Mouse (Mus musculus): ENCODE results near the gene Slf2. TPM values are rescaled to one million over a fixed set of nuclear protein-coding genes. Genes with fewer than 3 reads are reported as not detected.
A peak's percentile ranks its signal among the peaks of the same experiment; 100 is the strongest.

Slf2 gene
- polyA plus RNA-seq, 1 experiment from 2014 or later, result 29.4 TPM

DNA sequence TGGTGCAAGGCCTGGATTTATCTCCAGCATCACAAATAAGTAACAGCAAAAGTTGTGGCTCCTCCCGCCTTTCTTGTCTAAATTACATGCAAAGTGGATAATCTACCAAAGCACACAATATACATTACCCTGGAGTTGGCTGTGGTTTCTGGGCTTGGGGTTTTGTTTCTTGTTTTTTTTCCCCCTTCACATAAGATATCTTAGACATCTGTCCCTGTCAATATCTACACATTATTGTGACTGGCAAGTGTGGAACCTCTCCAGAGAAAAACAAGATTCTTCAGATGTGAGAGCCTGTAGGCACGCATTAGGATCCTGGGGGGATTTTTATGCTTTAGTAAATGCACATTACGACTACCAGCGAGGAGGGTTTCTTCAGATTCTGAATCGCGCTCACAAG lies 12.8 kb upstream of the Slf2 start:
- no peaks in the 10 kb centered on the region for H3K9me3 ChIP-seq
- H3K4me3 ChIP-seq, result no peak overlapping the region
- H3K36me3 ChIP-seq, result no peaks in the 10 kb centered on the region
- ATAC-seq (ENCODE audit: borderline replicate concordance, extremely low read depth, low FRiP score, low TSS enrichment), result no peak
- no peak overlapping the region for H3K4me2 ChIP-seq
- H3K9ac ChIP-seq, result no peak overlapping the region
- no peak overlapping the region for H3K27ac ChIP-seq
- H3K4me1 ChIP-seq, result 0 out of 2 replicates have a peak, but pooled peaks cover 8% of the 10 kb centered on the region
- WGBS, result 84% methylated on average over 6 of the region's 6 CpGs
- H3K27me3 ChIP-seq, result no peaks in the 10 kb centered on the region

DNA sequence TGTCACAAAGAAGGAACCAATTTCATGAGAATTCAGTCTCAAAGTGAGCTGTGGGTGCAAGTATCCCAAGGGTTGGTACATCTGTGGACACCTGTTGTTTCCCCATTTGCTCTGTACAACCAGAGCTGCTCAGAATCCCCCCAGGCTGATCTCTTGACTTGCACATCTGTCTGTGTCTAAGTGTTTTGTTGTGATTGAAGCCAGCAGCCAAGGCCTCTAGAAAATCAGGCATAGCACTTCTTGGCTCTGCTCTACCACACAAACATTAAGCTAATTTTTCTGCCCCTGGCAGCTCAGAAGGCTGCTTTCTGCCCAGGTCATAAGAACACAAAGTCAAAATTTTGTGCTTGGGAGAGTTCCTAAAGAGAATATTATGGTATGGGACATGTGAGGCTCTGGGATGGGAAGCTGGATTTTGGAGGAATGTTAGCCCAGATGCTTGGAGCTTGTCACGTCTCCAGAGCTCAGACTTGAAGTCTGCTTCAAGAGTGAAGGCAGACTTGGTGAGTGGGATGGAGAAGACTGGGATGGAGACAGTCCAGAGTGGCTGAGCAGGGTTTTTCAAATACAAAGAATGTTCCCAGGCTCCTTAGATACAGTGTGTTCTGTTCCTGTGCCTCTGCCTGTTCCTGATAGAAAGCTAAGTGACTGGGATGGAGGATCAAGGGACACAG lies 9.3 kb upstream of the Slf2 start:
- Histone ChIP-seq H3K9me3 (no peaks in the 10 kb centered on the region), H3K9ac (no peak overlapping the region), H3K4me2 (no peak overlapping the region), H3K4me1 (no peaks in the 10 kb centered on the region), H3K27ac (no peak overlapping the region), H3K4me3 (no peak overlapping the region), H3K36me3 (no peaks in the 10 kb centered on the region), H3K27me3 (no peaks in the 10 kb centered on the region)
- 38% methylated on average over 1 of the region's 1 CpGs for WGBS
- ATAC-seq (ENCODE audit: borderline replicate concordance, extremely low read depth, low FRiP score, low TSS enrichment), result no peak

DNA sequence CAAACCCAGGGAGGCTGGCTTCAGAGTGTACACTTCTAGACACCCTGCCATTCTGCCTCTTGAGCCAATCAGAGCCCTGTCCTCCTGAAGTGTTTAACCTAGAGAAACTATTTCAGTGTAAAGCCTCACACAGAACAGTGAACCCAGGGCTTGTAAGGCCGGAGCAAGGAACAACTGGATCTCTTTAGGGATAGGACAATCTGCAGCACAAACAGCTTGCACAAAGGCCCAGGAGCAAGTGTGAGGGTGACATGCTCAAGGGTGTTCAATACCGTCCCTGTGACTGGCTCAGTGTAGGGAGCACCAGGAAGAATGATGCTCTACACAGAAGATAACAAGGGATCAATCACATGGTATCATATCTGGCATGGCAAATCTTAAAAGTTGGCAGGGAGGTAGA lies 8.4 kb upstream of the Slf2 start:
- H3K36me3 ChIP-seq, result no peaks in the 10 kb centered on the region
- H3K4me2 ChIP-seq, result no peak overlapping the region
- H3K9ac ChIP-seq, result no peak overlapping the region
- no peaks in the 10 kb centered on the region for H3K9me3 ChIP-seq
- no peak overlapping the region for H3K27ac ChIP-seq
- WGBS, result 47% methylated on average over 2 of the region's 2 CpGs
- no peak overlapping the region for H3K4me3 ChIP-seq
- H3K27me3 ChIP-seq, result no peaks in the 10 kb centered on the region
- no peak for ATAC-seq (ENCODE audit: borderline replicate concordance, extremely low read depth, low FRiP score, low TSS enrichment)
- H3K4me1 ChIP-seq, result no peaks in the 10 kb centered on the region

DNA sequence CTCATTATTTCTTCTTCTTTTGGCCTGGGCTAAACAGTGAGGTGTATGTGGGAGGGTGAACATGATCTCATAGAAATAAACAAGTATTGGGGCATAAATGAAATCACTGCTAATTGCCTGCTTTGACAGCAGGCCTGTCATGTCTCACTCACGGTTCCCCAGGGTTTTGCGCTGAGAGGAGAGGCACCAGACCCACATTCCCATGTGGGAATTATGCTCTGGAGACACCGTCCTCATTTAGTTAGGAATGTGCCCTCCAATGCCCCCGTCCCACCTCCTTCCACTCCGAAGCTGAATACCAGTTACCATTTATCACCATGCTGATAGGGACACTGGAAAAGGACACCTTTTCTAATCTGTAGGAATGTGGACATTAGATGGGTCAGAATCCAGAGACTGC lies 6.3 kb upstream of the Slf2 start:
- 47% methylated on average over 5 of the region's 5 CpGs for WGBS
- no peak overlapping the region for H3K9ac ChIP-seq
- no peak overlapping the region for H3K4me2 ChIP-seq
- no peak overlapping the region for H3K4me3 ChIP-seq
- no peaks in the 10 kb centered on the region for H3K27me3 ChIP-seq
- H3K27ac ChIP-seq, result no peak overlapping the region
- H3K9me3 ChIP-seq, result no peaks in the 10 kb centered on the region
- no peaks in the 10 kb centered on the region for H3K36me3 ChIP-seq
- ATAC-seq (ENCODE audit: borderline replicate concordance, extremely low read depth, low FRiP score, low TSS enrichment), result no peak
- peaks cover 11% of the 10 kb centered on the region; the same call in 1 of the 2 replicates for H3K4me1 ChIP-seq

DNA sequence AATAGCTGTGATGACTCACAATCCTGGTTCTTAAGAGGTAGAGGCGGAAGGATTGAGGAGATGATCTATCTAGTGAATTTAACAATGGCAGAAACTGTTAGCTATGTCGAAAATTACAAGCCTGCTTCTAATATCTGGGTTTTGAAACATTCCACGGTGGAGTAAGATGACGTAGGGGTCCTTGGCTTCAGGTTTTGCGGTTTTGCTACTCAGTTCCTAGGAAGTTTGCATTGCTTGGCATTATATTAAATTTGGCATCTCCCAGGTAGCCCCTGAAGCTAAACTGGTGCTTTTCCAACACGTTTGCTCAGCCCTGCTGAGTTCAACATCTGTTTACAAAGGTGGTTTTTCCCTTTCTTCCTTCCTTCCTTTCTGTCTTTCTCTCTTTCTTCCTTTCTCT lies 4.2 kb upstream of the Slf2 start:
- Histone ChIP-seq H3K9me3 (no peaks in the 10 kb centered on the region), H3K4me1 (peaks cover 16% of the 10 kb centered on the region; the same call in 1 of the 2 replicates), H3K4me2 (no peak overlapping the region), H3K36me3 (no peaks in the 10 kb centered on the region), H3K9ac (no peak overlapping the region), H3K27me3 (no peaks in the 10 kb centered on the region), H3K27ac (no peak overlapping the region), H3K4me3 (no peak overlapping the region)
- no peak for ATAC-seq (ENCODE audit: borderline replicate concordance, extremely low read depth, low FRiP score, low TSS enrichment)
- WGBS, result 62% methylated on average over 6 of the region's 6 CpGs

DNA sequence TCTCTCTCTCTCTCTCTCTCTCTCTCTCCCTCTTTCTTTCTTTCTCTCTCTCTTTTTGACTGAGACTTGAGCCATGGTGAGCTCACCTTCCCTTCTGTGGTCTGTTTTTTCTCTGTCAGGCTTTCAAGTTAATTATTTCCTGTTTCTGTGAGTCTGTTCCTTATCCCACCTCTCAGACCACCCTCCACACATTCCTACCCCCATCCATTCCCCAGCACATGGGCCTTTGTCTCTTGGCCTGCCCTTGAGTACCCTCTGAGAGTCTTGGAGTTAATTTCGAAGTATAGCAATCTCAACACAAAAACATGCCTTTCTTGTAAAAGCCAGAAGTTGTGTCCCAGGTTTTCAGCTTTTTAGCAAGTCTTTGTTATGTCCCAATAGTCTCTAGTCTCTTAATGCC lies 3.7 kb upstream of the Slf2 start:
- no peak overlapping the region for H3K4me2 ChIP-seq
- no peak overlapping the region for H3K27ac ChIP-seq
- no peak for ATAC-seq (ENCODE audit: borderline replicate concordance, extremely low read depth, low FRiP score, low TSS enrichment)
- H3K4me3 ChIP-seq, result no peak overlapping the region
- H3K36me3 ChIP-seq, result no peaks in the 10 kb centered on the region
- no peak overlapping the region for H3K9ac ChIP-seq
- H3K27me3 ChIP-seq, result no peaks in the 10 kb centered on the region
- H3K4me1 ChIP-seq, result peaks cover 20% of the 10 kb centered on the region
- H3K9me3 ChIP-seq, result no peaks in the 10 kb centered on the region
- 55% methylated on average over 1 of the region's 1 CpGs for WGBS

DNA sequence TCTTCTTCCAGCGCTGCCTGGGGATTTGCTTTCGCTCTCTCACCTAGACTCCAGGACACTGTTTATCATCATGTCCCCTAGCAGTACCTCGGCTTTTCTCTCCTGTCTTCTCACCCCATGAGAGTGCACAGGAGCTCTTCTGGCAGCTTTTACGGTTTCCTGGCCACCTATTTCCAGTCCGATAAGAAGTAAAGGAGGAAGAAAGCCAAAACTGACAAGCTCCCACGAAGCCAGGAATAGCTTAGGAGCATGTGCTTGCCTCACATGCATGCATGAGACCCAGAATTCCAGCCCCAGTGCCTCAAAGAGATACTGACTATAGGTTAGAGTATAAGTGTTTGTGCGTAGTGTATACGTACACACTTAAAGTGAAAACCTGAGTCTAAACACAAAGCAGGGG lies 2.8 kb upstream of the Slf2 start:
- ATAC-seq (ENCODE audit: borderline replicate concordance, extremely low read depth, low FRiP score, low TSS enrichment), result no peak
- peaks cover 24% of the 10 kb centered on the region for H3K4me1 ChIP-seq
- no peaks in the 10 kb centered on the region for H3K9me3 ChIP-seq
- H3K27ac ChIP-seq, result no peak overlapping the region
- WGBS, result 52% methylated on average over 8 of the region's 8 CpGs
- no peak overlapping the region for H3K4me2 ChIP-seq
- H3K36me3 ChIP-seq, result no peaks in the 10 kb centered on the region
- no peak overlapping the region for H3K4me3 ChIP-seq
- no peaks in the 10 kb centered on the region for H3K27me3 ChIP-seq
- H3K9ac ChIP-seq, result no peak overlapping the region

DNA sequence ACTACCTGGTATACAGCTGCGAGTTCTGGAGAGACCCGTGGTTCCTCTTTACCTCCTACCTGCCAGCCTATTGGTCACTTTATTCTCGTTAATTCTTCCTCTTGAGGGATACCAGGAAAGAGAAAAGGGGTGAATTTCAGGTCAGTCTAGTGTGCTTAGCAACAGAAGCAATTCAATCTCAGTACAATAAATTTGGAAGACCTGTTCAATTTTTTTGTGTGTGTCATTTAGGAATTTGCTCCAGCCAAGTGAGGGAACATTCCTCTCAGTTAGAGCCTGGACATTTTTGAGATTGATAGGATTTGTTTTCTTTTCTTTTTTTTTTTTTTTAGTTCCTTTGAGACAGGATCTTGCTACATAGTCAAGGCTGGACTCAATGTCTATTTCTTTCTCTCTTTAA lies 1.7 kb upstream of the Slf2 start:
- no peaks in the 10 kb centered on the region for H3K27me3 ChIP-seq
- WGBS, result 31% methylated on average over 3 of the region's 3 CpGs
- no peak overlapping the region for H3K9ac ChIP-seq
- no peaks in the 10 kb centered on the region for H3K36me3 ChIP-seq
- no peak for ATAC-seq (ENCODE audit: borderline replicate concordance, extremely low read depth, low FRiP score, low TSS enrichment)
- no peaks in the 10 kb centered on the region for H3K9me3 ChIP-seq
- no peak overlapping the region for H3K27ac ChIP-seq
- no peak overlapping the region for H3K4me2 ChIP-seq
- H3K4me1 ChIP-seq, result peaks cover 24% of the 10 kb centered on the region
- no peak overlapping the region for H3K4me3 ChIP-seq

DNA sequence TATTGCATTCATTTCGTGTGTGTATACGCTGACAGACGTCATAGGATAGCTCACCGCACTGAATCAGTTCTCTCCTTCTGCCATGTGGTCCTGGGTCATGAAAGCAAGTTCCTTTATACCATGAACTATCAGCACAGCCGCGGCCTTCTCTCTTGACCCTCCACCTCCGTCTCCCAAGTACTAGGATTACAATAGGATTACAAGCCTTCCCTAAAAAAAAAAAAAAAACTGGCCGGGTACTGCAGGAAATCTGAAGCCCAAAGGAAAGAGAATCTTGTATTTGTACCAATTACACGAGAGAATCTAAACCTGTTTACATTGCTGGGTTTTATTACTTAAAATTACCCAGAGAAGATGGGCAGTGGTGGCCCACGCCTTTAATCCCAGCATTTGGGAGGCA lies 1.3 kb upstream of the Slf2 start:
- Histone ChIP-seq H3K9me3 (no peaks in the 10 kb centered on the region), H3K4me3 (no peak overlapping the region), H3K4me2 (no peak overlapping the region), H3K36me3 (no peaks in the 10 kb centered on the region), H3K27ac (no peak overlapping the region), H3K9ac (no peak overlapping the region), H3K27me3 (no peaks in the 10 kb centered on the region), H3K4me1 (peaks cover 24% of the 10 kb centered on the region)
- WGBS, result 48% methylated on average over 10 of the region's 10 CpGs
- no peak for ATAC-seq (ENCODE audit: borderline replicate concordance, extremely low read depth, low FRiP score, low TSS enrichment)

DNA sequence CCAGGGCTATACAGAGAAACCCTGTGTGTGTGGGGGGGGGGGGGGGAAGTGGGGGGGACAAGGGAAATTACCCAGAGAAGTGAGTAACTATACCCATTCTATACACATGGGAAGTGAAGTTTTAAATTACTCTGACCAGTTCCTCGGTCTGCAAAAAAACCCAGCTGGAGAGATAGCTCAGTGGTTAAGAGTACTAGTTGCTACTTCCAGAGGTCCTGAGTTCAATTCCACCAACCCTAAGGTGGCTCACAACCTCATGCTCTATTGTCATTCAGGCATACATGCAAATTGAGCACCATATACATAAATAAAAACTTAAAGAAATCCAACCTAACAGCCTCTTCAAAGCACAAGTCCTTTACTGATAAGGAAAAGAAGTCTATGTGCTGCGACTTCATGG lies 829 bp upstream of the Slf2 start:
- peaks cover 3% of the 10 kb centered on the region for H3K36me3 ChIP-seq
- H3K9ac ChIP-seq, result peak overlapping the region; percentile 46
- ATAC-seq (ENCODE audit: borderline replicate concordance, extremely low read depth, low FRiP score, low TSS enrichment), result no peak
- peak overlapping the region; percentile 91 for H3K4me3 ChIP-seq
- H3K4me1 ChIP-seq, result peaks cover 24% of the 10 kb centered on the region
- H3K27ac ChIP-seq, result no peak overlapping the region
- no peaks in the 10 kb centered on the region for H3K9me3 ChIP-seq
- H3K27me3 ChIP-seq, result no peaks in the 10 kb centered on the region
- WGBS, result 32% methylated on average over 2 of the region's 2 CpGs
- peak overlapping the region; percentile 56 for H3K4me2 ChIP-seq

DNA sequence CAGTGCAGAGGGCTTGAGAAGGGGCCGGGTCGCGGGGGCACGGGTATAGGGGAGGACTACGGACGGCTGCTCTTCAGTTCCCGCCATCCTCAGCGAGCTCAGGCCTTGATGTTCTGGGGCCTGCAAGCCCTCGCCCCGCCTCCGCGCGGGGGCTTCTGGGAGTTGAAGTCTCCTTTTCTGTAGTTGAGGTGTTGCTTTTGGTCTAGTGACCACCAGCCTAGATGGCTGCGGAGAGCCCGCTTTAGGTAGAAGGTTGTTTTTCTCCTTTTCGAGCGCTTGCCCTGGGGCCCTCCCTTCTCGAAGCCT lies 456 bp downstream of the Slf2 start:
- H3K36me3 ChIP-seq, result peaks cover 13% of the 10 kb centered on the region
- peak; percentile 86 for ATAC-seq (ENCODE audit: borderline replicate concordance, extremely low read depth, low FRiP score, low TSS enrichment)
- H3K4me3 ChIP-seq, result peak overlapping the region; percentile 91
- WGBS, result under 1% methylated on average over 18 of the region's 18 CpGs
- H3K9ac ChIP-seq, result peak overlapping the region; percentile 86
- no peaks in the 10 kb centered on the region for H3K27me3 ChIP-seq
- peak overlapping the region; percentile 55 for H3K4me2 ChIP-seq
- H3K9me3 ChIP-seq, result no peaks in the 10 kb centered on the region
- peak overlapping the region; percentile 81 for H3K27ac ChIP-seq
- peaks cover 24% of the 10 kb centered on the region for H3K4me1 ChIP-seq

DNA sequence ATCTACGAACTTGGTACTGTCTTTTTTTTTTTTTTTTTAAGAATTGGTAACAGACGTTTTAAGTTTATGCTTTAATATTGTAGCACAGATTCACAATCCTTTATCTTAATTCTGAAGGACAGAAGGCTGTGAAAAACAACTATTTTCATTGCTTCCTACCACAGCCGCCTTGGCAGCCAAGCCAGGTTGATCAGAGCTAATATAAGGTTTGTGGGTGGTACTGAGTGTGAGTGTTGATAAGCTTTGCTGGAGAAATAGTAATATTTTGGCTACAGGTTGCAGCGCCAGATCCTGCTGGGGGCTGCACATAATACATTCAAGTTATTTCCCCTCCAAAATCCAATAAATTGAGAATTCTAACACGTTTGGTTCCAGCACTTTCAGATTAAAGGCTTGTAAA lies 1.1 kb downstream of the Slf2 start:
- H3K4me3 ChIP-seq, result peak overlapping the region; percentile 91
- no peaks in the 10 kb centered on the region for H3K9me3 ChIP-seq
- no peak for ATAC-seq (ENCODE audit: borderline replicate concordance, extremely low read depth, low FRiP score, low TSS enrichment)
- H3K9ac ChIP-seq, result 0 out of 2 replicates have a peak overlapping the region, but pooled peaks have one; percentile 16
- WGBS, result 44% methylated on average over 5 of the region's 5 CpGs
- H3K4me2 ChIP-seq, result peak overlapping the region; percentile 55
- no peaks in the 10 kb centered on the region for H3K27me3 ChIP-seq
- H3K27ac ChIP-seq, result no peak overlapping the region
- peaks cover 24% of the 10 kb centered on the region for H3K4me1 ChIP-seq
- H3K36me3 ChIP-seq, result peaks cover 19% of the 10 kb centered on the region

DNA sequence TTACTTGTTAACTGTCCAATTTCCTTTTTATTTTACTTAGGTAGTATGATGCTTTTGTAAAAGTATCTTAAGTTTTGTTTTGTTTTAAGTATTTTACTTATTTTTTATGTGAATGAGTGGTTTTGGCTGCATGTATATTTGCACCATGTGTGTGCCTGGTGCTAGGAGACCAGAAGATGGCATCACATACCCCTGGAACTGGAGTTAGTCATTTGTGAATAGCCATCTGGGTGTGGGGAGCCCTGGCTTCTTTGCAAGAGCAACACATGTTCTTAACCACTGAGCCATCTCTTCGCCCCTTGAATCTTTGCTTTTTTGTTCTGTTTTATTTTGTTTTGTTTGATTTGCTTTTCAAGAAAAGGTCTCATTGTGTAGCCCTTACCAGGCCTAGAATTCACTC lies 2.2 kb downstream of the Slf2 start:
- H3K4me3 ChIP-seq, result no peak overlapping the region
- no peak overlapping the region for H3K27ac ChIP-seq

More for the DNA sequence above, 2.2 kb downstream of the Slf2 start:
- WGBS, result 88% methylated on average over 1 of the region's 1 CpGs
- no peak overlapping the region for H3K9ac ChIP-seq
- peaks cover 20% of the 10 kb centered on the region for H3K4me1 ChIP-seq
- no peak for ATAC-seq (ENCODE audit: borderline replicate concordance, extremely low read depth, low FRiP score, low TSS enrichment)
- no peaks in the 10 kb centered on the region for H3K27me3 ChIP-seq
- H3K36me3 ChIP-seq, result peaks cover 21% of the 10 kb centered on the region
- peak overlapping the region; percentile 55; the same call in 1 of the 2 replicates for H3K4me2 ChIP-seq
- no peaks in the 10 kb centered on the region for H3K9me3 ChIP-seq

Measured in lung, embryonic 15.5 days (tissue).